Mouse (Mus musculus): Measurements from ENCODE around the gene Plin5.
"Not testable (repeated sequence)": the region's sequence is repeated elsewhere in the genome, so short reads cannot be mapped to it uniquely, and the experiment has no call there.

Gene Plin5

GRCm38 (mm10) chr17:56107736-56108135, 9.7 kb downstream of the Plin5 start:
- no peak for DNase-seq

GRCm38 (mm10) chr17:56106981-56107380, 10.4 kb downstream of the Plin5 start:
- DNase-seq, result no peak

DNA sequence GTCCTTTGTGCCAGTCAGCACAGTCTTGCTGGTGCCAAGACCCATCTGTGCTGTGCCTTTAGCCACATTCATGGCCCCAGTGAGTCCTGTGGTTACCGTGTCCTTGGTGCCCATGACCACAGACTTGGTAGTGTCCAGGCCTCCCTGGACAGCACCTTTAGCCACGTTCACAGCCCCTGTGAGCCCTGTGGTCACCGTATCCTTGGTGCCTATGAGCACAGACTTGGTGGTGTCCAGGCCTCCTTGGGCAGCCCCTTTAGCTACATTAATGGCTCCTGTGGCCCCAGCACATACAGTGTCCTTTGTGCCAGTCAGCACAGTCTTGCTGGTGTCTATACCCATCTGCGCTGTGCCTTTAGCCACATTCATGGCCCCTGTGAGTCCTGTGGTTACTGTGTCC, 11.0 kb downstream of the Plin5 start:
- not testable (repeated sequence) for DNase-seq

- not testable (repeated sequence) for DNase-seq
These were observed 12.6 kb downstream of the Plin5 start for GRCm38 (mm10) chr17:56104821-56105220.

- DNase-seq, result no peak
These were observed 13.7 kb downstream of the Plin5 start for GRCm38 (mm10) chr17:56103465-56104285.

GRCm38 (mm10) chr17:56102927-56103326, 14.5 kb downstream of the Plin5 start:
- no peak for DNase-seq

DNA sequence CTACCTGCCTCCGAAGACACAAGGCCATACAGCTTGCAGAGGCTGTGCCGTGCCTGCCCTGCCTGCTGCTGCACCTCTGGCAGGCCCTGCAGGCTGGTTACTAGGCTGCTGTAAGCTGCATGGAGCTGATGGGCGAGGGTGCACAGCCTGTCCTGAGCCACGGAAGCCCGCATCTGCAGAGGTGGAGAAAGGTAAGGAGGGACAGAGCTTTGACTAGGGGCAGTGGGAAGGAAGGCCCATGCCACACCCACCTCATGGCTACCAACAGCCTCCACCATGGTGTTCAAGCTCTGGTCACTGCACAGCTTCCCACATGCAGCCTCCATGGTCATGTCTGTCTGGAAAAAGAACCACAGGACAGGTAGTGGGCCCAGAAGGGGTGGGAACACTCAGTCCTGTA, 15.2 kb downstream of the Plin5 start:
- no peak for DNase-seq

DNA sequence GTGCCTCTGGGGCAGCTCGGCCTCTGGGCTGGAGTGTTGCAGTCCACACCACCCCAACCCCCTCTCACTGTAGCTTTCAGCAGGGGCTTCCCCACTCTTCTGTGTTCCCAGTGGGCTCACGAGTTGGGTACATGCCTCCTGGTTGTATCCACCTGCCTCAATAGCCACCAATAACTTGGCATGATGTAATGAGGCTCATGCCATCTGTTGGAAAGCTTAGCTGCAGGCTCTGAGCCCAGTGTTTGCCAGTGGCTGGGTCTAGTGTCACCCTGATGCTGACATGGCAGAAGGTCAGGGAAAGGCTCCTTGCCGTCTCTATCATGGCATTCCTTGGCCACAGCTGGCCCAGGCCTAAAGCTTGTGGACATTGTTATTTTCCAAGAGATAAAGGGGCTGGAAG, 16.6 kb downstream of the Plin5 start:
- no peak for DNase-seq

GRCm38 (mm10) chr17:56098711-56099572, 18.5 kb downstream of the Plin5 start:
- no peak for DNase-seq

GRCm38 (mm10) chr17:56098180-56098579, 19.2 kb downstream of the Plin5 start:
- DNase-seq, result no peak

DNA sequence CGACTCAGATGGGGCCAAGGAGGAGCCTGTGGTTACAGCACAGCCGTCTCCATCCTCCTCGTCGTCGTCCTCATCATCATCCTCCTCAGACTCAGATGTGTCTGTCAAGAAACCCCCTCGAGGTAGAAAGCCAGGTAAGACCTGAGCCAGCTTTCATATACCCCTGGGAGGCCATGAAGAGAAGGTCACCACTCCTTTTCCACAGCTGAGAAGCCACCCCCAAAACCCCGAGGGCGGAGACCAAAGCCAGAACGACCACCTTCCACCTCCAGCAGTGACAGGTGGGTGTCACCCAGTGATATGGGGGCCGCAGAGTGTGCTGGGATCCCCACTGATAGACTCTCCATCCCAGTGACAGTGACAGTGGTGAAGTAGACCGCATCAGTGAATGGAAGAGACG, 20.5 kb downstream of the Plin5 start:
- no peak for DNase-seq

DNA sequence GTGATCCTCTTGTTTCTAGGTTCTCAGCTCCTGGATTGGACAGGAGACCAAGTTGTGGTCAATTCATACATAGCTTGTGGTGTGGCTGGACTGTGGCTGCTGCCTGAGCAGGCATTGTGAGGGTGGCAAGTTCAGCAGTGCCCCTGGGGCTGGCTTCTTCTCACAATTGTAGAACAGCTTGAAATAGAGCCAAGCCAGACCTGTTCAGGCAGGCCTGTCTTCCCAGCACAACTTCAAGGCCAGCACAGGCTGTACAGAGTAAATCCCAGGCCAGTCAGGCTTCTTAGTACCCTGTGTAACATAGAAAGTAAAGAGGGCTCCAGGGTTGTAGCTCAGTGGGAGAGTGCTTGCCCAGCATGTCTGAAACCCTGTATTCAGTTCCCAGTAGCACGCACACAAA, 24.6 kb downstream of the Plin5 start:
- no peak for DNase-seq

DNA sequence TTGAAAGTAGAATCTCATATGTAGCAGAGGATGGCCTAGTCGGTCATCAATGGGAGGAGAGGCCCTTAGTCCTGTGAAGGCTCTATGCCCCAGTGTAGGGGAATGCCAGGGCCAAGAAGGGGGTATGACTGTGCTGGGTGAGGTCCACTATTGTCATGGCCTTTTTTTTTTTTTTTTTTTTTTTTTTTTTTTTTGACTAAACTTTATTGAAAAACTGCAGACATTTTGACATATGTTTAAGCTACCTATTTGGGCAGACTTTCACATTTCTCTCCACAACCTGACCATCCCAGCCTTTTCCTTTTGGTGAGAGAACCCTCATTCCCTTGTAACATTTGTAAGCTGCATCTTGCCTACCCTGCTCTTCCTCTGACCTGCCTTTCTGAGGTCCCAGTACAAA, 25.1 kb downstream of the Plin5 start:
- DNase-seq, result no peak

DNA sequence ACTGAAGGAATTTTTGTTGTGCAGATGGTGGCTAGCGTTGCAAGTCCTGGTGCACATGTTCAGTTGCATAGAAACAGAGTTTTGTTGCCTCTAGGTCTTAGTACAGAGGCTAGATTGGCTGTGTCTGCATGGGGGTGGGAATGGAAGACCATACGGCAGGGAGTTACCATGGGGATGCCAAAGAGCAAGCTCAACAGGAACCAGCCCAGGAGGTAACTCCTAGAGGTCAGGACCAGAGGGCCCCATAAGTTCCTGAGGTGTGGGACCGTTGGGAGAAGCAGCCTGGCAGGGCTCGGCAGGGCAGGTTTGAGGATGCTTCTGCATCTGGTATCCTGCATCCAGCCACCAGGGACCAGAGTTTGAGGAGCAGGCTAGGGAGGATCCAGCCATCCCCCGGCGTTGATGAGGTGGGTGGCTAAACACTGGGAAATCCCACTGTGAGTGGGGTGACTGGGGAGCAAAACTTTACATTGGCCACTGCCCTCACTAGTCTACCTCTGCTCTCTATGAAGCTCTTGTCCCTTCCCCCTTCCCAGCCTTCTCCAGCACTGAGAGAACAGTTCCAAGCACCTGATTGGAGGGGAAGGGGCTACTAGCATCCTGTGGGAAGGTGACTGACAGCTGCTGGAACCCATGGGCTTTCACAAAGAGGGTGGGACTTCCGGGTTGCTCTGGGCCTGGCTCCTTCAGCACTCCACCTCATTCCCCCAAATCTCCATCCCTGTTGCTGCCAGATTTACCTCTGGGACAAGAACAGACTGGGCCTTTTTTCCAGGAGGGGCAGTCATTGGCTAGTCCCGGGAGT, 36.4 kb downstream of the Plin5 start:
- DNase-seq, result peak; percentile 62 to 70

- DNase-seq, result peak in 1 of 2 experiments; percentile 41
These were observed 37.5 kb downstream of the Plin5 start for GRCm38 (mm10) chr17:56079921-56080320.

GRCm38 (mm10) chr17:56078880-56079795, 38.3 kb downstream of the Plin5 start, which contains the start of gene Hdgfl2:
TSS of gene Hdgfl2 (plus strand) at chr17:56079634.
- DNase-seq, result peak; percentile 100

DNA sequence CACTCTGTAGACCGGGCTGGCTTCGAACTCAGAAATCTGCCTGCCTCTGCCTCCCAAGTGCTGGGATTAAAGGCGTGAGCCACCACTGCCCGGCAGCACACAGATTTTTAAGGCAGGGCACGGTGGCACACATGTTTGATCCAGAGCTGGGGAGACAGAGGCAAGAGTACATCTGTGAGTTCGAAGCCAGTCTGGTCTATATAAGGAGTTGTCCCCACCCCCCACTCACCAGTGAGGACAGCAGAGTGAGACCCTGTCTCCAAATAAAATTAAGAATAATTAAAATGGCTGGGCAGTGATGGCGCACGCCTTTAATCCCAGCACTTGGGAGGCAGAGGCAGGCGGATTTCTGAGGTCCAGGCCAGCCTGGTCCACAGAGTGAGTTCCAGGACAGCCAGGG, 39.0 kb downstream of the Plin5 start:
- peak; percentile 33 to 37 for DNase-seq

DNA sequence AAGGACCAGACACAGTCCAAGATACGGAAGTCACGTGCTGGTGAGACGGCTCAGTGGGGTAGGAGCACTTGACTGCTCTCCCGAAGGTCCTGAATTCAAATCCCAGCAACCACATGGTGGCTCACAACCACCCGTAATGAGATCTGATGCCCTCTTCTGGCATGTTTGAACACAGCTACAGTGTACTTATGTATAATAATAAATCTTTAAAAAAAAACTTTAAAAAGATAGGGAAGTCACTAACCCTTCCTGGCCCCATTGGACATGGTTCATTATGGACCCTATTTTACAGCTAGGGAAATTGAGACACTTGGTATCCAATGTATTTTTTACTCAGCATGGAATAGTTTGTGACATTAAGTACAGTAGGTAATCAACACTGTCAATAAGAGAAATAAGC, 39.9 kb downstream of the Plin5 start:
- DNase-seq, result no peak

GRCm38 (mm10) chr17:56074827-56075208, 42.6 kb downstream of the Plin5 start, which contains the start of gene Ubxn6:
TSS of gene Ubxn6 (minus strand) at chr17:56075028.
- peak; percentile 98 to 99 for DNase-seq

- DNase-seq, result peak; percentile 72 to 82
These were observed 43.1 kb downstream of the Plin5 start for GRCm38 (mm10) chr17:56074097-56074826.

- no peak for DNase-seq
These were observed 45.2 kb downstream of the Plin5 start for GRCm38 (mm10) chr17:56072243-56072642.
